In the genomic region with DNA sequence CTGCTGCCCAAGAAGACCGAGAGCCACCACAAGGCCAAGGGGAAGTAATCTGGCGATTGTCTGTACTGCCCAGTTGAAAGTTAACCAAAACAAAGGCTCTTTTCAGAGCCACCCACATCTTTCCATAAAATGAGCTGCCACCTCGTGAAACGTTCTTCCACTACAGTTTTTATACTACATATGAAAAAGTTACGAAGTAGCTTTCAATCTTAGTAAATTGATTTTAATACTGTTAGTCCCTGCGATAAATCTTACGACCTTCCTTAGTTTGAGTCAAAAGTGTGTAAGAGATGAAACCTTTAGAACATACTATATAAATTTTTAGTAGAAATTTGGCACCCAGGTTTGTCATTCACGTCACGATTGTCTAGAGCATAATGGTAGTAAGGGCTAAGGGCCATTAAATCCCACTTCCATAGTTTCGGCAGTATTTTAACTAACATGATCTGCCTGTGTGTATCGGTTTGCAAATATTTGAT, we compare ENCODE assay signal across 8 mouse cellular contexts. TPM values are rescaled to one million over a fixed set of nuclear protein-coding genes. Genes with fewer than 3 reads are reported as not detected.
DNase-seq lines count a peak whose midpoint lies in the region; ATAC-seq and TF ChIP-seq lines count a peak whose summit lies in the region.

No protein-coding gene starts in this region.

- no peaks in the 10 kb centered on the region for H3K27me3 ChIP-seq in limb, embryonic 15.5 days
- no peaks in the 10 kb centered on the region for H3K27me3 ChIP-seq in stomach, embryonic 15.5 days (replicated peaks)

- DNase-seq in gastrocnemius, adult 2 months = no peak
- DNase-seq in gastrocnemius, postnatal 36 days = no peak
- DNase-seq in CD4-positive helper T cell, adult 2 months (ENCODE audit: low read depth, low spot score) = peak; percentile 54
- DNase-seq in right cerebral cortex, adult 18-20 months = no peak
- no peak for DNase-seq in gastrocnemius, postnatal 14 days

- TF ChIP-seq POLR2A in embryonic fibroblast, embryonic 13.5 days (IDR thresholded peaks at IDR 0.05; ENCODE audit: low read depth, low read length) = no peak; the same call in 1 of the 2 replicates

- no peaks in the 10 kb centered on the region for H3K36me3 ChIP-seq in limb, embryonic 15.5 days
- no peaks in the 10 kb centered on the region for H3K36me3 ChIP-seq in stomach, embryonic 15.5 days

- peaks cover 6% of the 10 kb centered on the region for H3K4me1 ChIP-seq in embryonic fibroblast, embryonic 13.5 days (ENCODE audit: control insufficient read depth, insufficient read depth, low read length)
- H3K4me1 ChIP-seq in limb, embryonic 15.5 days = peaks cover 5% of the 10 kb centered on the region; the same call in 1 of the 2 replicates
- H3K4me1 ChIP-seq in stomach, embryonic 15.5 days = peaks cover 7% of the 10 kb centered on the region; the same call in 1 of the 2 replicates

- peak overlapping the region; percentile 70 for H3K4me3 ChIP-seq in gastrocnemius, adult 2 months
- H3K4me3 ChIP-seq in embryonic fibroblast, embryonic 13.5 days (ENCODE audit: insufficient read depth, low read length) = peak overlapping the region; percentile 36
- H3K4me3 ChIP-seq in limb, embryonic 15.5 days = peak overlapping the region; percentile 44
- peak overlapping the region; percentile 43 for H3K4me3 ChIP-seq in stomach, embryonic 15.5 days (replicated peaks)

- peak overlapping the region; percentile 46 for H3K27ac ChIP-seq in gastrocnemius, adult 2 months
- H3K27ac ChIP-seq in embryonic fibroblast, embryonic 13.5 days (ENCODE audit: insufficient read depth, low read length) = peak overlapping the region; percentile 87
- peak overlapping the region; percentile 94 for H3K27ac ChIP-seq in limb, embryonic 15.5 days
- H3K27ac ChIP-seq in stomach, embryonic 15.5 days = peak overlapping the region; percentile 96

- ATAC-seq in limb, embryonic 15.5 days (ENCODE audit: insufficient number of reproducible peaks, low FRiP score, low TSS enrichment, low read depth) = no peak
- no peak for ATAC-seq in stomach, embryonic 15.5 days (ENCODE audit: insufficient read depth, low FRiP score, low read depth)

- H3K9ac ChIP-seq in limb, embryonic 15.5 days = no peak overlapping the region
- H3K9ac ChIP-seq in stomach, embryonic 15.5 days = peak overlapping the region; percentile 41; the same call in 1 of the 2 replicates

- WGBS in limb, embryonic 15.5 days = under 1% methylated on average over 11 of the region's 11 CpGs
- WGBS in stomach, embryonic 15.5 days = 1% methylated on average over 11 of the region's 11 CpGs

- TF ChIP-seq CTCF in gastrocnemius, adult 2 months (IDR thresholded peaks at IDR 0.05) = no peak
- TF ChIP-seq CTCF in embryonic fibroblast, embryonic 13.5 days (IDR thresholded peaks at IDR 0.05; ENCODE audit: borderline replicate concordance, insufficient read depth, low read length) = no peak

- H3K9me3 ChIP-seq in limb, embryonic 15.5 days = no peaks in the 10 kb centered on the region
- no peaks in the 10 kb centered on the region for H3K9me3 ChIP-seq in stomach, embryonic 15.5 days

- peak overlapping the region; percentile 67 for H3K4me2 ChIP-seq in limb, embryonic 15.5 days
- H3K4me2 ChIP-seq in stomach, embryonic 15.5 days = peak overlapping the region; percentile 58

- intact Hi-C loops in gastrocnemius, adult 2 months (cut with DNase I) = loop anchor here (10.0 kb wide), 1 partner anchor 387 kb away; a partner anchor contains a TSS
- intact Hi-C loops in gastrocnemius, postnatal 36 days (cut with DNase I) = loop anchor here (10.0 kb wide), 1 partner anchor 1707 kb away; a partner anchor contains a TSS
- intact Hi-C loops in gastrocnemius, postnatal 14 days (cut with DNase I; ENCODE audit: low total_unique reads) = no loop called here

RNA-seq across cellular contexts. Expression of a gene that starts 0.6 kb away (rescaled TPM):
- 1 to 10 TPM; 1.6 to 1.8 TPM for total RNA-seq in gastrocnemius, adult 2 months (2021)
- total RNA-seq in gastrocnemius, postnatal 36 days (2021) = 10 to 100 TPM; 14.2 to 14.3 TPM
- 5.6 and 6.3 TPM in 2 replicates for polyA plus RNA-seq in embryonic fibroblast, embryonic 13.5 days (2011; ENCODE audit: insufficient read length, low read depth, missing spikeins)
- 4.0 and 12.0 TPM in 2 replicates for polyA plus RNA-seq in limb, embryonic 15.5 days (2015; fragmentation: Nextera tagmentation; extraction: Ambion mirVana)
- polyA plus RNA-seq in stomach, embryonic 15.5 days (2015; fragmentation: Nextera tagmentation; extraction: Ambion mirVana) = 7.4 and 10.6 TPM in 2 replicates
- 10 to 100 TPM; 86.8 to 91.4 TPM for total RNA-seq in gastrocnemius, postnatal 14 days (2021)

RNA-seq across cellular contexts. Expression of a gene that starts 0.6 kb away (rescaled TPM):
- total RNA-seq in gastrocnemius, adult 2 months (2021) = 1 to 10 TPM in 1 of 2 experiments, not detected in 1; 1.9 TPM
- 10 to 100 TPM in 1 of 2 experiments, 1 to 10 TPM in 1; 9.4 to 10.3 TPM for total RNA-seq in gastrocnemius, postnatal 36 days (2021)
- polyA plus RNA-seq in embryonic fibroblast, embryonic 13.5 days (2011; ENCODE audit: insufficient read length, low read depth, missing spikeins) = 10.0 and 12.3 TPM in 2 replicates
- 23.3 and 37.2 TPM in 2 replicates for polyA plus RNA-seq in limb, embryonic 15.5 days (2015; fragmentation: Nextera tagmentation; extraction: Ambion mirVana)
- polyA plus RNA-seq in stomach, embryonic 15.5 days (2015; fragmentation: Nextera tagmentation; extraction: Ambion mirVana) = 43.8 and 63.1 TPM in 2 replicates
- total RNA-seq in gastrocnemius, postnatal 14 days (2021) = 10 to 100 TPM; 67.6 to 81.2 TPM

RNA-seq across cellular contexts. Expression of a gene that starts 5.0 kb away (rescaled TPM):
- total RNA-seq in gastrocnemius, adult 2 months (2021) = 1 to 10 TPM; 1.1 to 2.3 TPM
- 1 to 10 TPM; 5.1 to 7.0 TPM for total RNA-seq in gastrocnemius, postnatal 36 days (2021)
- polyA plus RNA-seq in embryonic fibroblast, embryonic 13.5 days (2011; ENCODE audit: insufficient read length, low read depth, missing spikeins) = 4.2 and 5.7 TPM in 2 replicates
- polyA plus RNA-seq in limb, embryonic 15.5 days (2015; fragmentation: Nextera tagmentation; extraction: Ambion mirVana) = 2.0 and 2.1 TPM in 2 replicates
- 2.5 and 3.4 TPM in 2 replicates for polyA plus RNA-seq in stomach, embryonic 15.5 days (2015; fragmentation: Nextera tagmentation; extraction: Ambion mirVana)
- total RNA-seq in gastrocnemius, postnatal 14 days (2021) = 10 to 100 TPM; 42.8 to 44.6 TPM

RNA-seq across cellular contexts. Expression of a gene that starts 5.3 kb away (rescaled TPM):
- 1 to 10 TPM; 2.1 to 3.7 TPM for total RNA-seq in gastrocnemius, adult 2 months (2021)
- 1 to 10 TPM; 5.8 to 8.4 TPM for total RNA-seq in gastrocnemius, postnatal 36 days (2021)
- 7.8 and 12.5 TPM in 2 replicates for polyA plus RNA-seq in embryonic fibroblast, embryonic 13.5 days (2011; ENCODE audit: insufficient read length, low read depth, missing spikeins)
- 4.1 and 4.5 TPM in 2 replicates for polyA plus RNA-seq in limb, embryonic 15.5 days (2015; fragmentation: Nextera tagmentation; extraction: Ambion mirVana)
- polyA plus RNA-seq in stomach, embryonic 15.5 days (2015; fragmentation: Nextera tagmentation; extraction: Ambion mirVana) = 3.5 and 4.1 TPM in 2 replicates
- 10 to 100 TPM; 56.8 to 62.2 TPM for total RNA-seq in gastrocnemius, postnatal 14 days (2021)

RNA-seq across cellular contexts. Expression of a gene that starts 6.1 kb away (rescaled TPM):
- total RNA-seq in gastrocnemius, adult 2 months (2021) = not detected
- total RNA-seq in gastrocnemius, postnatal 36 days (2021) = 1 to 10 TPM; 4.5 to 4.6 TPM
- polyA plus RNA-seq in embryonic fibroblast, embryonic 13.5 days (2011; ENCODE audit: insufficient read length, low read depth, missing spikeins) = 2.6 and 5.4 TPM in 2 replicates
- 5.8 and 6.6 TPM in 2 replicates for polyA plus RNA-seq in limb, embryonic 15.5 days (2015; fragmentation: Nextera tagmentation; extraction: Ambion mirVana)
- polyA plus RNA-seq in stomach, embryonic 15.5 days (2015; fragmentation: Nextera tagmentation; extraction: Ambion mirVana) = 5.5 and 5.7 TPM in 2 replicates
- total RNA-seq in gastrocnemius, postnatal 14 days (2021) = 10 to 100 TPM; 31.6 to 33.2 TPM

Comparison
In these comparisons a context has a peak if more than half of its experiments do, and no peak if none do; other contexts are left out.
1. RNA of a gene that starts 0.6 kb away (total RNA-seq): 86.8 to 91.4 TPM in gastrocnemius, postnatal 14 days; 14.2 to 14.3 TPM in gastrocnemius, postnatal 36 days and 1.6 to 1.8 TPM in gastrocnemius, adult 2 months; every median in the first group is over 4 times any median in the second.
2. RNA of a gene that starts 0.6 kb away (total RNA-seq): 67.6 to 81.2 TPM in gastrocnemius, postnatal 14 days; 9.4 to 10.3 TPM in gastrocnemius, postnatal 36 days and 1.9 TPM in gastrocnemius, adult 2 months; every median in the first group is over 4 times any median in the second.
3. RNA of a gene that starts 5.0 kb away (total RNA-seq): 42.8 to 44.6 TPM in gastrocnemius, postnatal 14 days; 5.1 to 7.0 TPM in gastrocnemius, postnatal 36 days and 1.1 to 2.3 TPM in gastrocnemius, adult 2 months; every median in the first group is over 4 times any median in the second.
4. H3K27ac ChIP-seq: peak in every context shown above with its lines; median percentile 96 in stomach, embryonic 15.5 days; 94 in limb, embryonic 15.5 days; 87 in embryonic fibroblast, embryonic 13.5 days; 46 in gastrocnemius, adult 2 months.
5. Peak in every context shown above with its lines, with median percentiles within 50 percentile points of each other: H3K4me3 ChIP-seq.